Mouse (Mus musculus) thymus, postnatal 25 days (tissue): ENCODE measurements around the gene Acsm2.

Source experiments
- DNase-seq: peaks from one replicate; pipeline ENCODE4 v3.0.0; 2022

The Acsm2 gene

GRCm38 (mm10) chr7:119594530-119595107, 40.5 kb downstream of the Acsm2 start:
- no peak for DNase-seq

GRCm38 (mm10) chr7:119595306-119595705, 41.2 kb downstream of the Acsm2 start:
- DNase-seq, result no peak

- DNase-seq, result no peak
These were observed 42.4 kb downstream of the Acsm2 start for GRCm38 (mm10) chr7:119596536-119596935.

- no peak for DNase-seq
These were observed 47.2 kb downstream of the Acsm2 start for GRCm38 (mm10) chr7:119601195-119601953.

- DNase-seq, result no peak
These were observed 47.8 kb downstream of the Acsm2 start for GRCm38 (mm10) chr7:119601954-119602317.

- no peak for DNase-seq
These were observed 50.9 kb downstream of the Acsm2 start for GRCm38 (mm10) chr7:119604903-119605483.

- DNase-seq, result no peak
These were observed 52.0 kb downstream of the Acsm2 start for GRCm38 (mm10) chr7:119605926-119606663.

- DNase-seq, result no peak
These were observed 52.5 kb downstream of the Acsm2 start, which contains the start of gene Acsm1 for GRCm38 (mm10) chr7:119606664-119607076. TSS of gene Acsm1 (plus strand) at chr7:119607026.

- DNase-seq, result no peak
These were observed 53.8 kb downstream of the Acsm2 start for GRCm38 (mm10) chr7:119607796-119608515.

- no peak for DNase-seq
These were observed 62.4 kb downstream of the Acsm2 start for GRCm38 (mm10) chr7:119616531-119616930.

GRCm38 (mm10) chr7:119617593-119617992, 63.5 kb downstream of the Acsm2 start:
- DNase-seq, result no peak

GRCm38 (mm10) chr7:119618209-119618935, 64.2 kb downstream of the Acsm2 start:
- DNase-seq, result no peak

GRCm38 (mm10) chr7:119620157-119620556, 66.0 kb downstream of the Acsm2 start:
- no peak for DNase-seq

GRCm38 (mm10) chr7:119638773-119639172, 84.6 kb downstream of the Acsm2 start:
- DNase-seq, result no peak

- DNase-seq, result no peak
These were observed 88.2 kb downstream of the Acsm2 start for GRCm38 (mm10) chr7:119642307-119642706.
